Mouse (Mus musculus): ENCODE measurements around the gene Ugdh. TPM values are rescaled to one million over a fixed set of nuclear protein-coding genes. Genes with fewer than 3 reads are reported as not detected.
A peak's percentile ranks its signal among the peaks of the same experiment; 100 is the strongest.

The Ugdh gene
- polyA plus RNA-seq, 1 experiment from 2014 or later = 119 TPM

GRCm38 (mm10) chr5:65422803-65423202 is 12.9 kb downstream of the Ugdh start:
- no peaks in the 10 kb centered on the region for H3K9me3 ChIP-seq (ENCODE audit: control insufficient read depth, low read length)
- peaks cover 93% of the 10 kb centered on the region for H3K36me3 ChIP-seq (ENCODE audit: control insufficient read depth, insufficient read depth, low read length)
- no peak overlapping the region for H3K27ac ChIP-seq (replicated peaks; ENCODE audit: low read depth, low read length)
- no peak overlapping the region for H3K9ac ChIP-seq (ENCODE audit: low read depth, low read length)
- no peak for DNase-seq (ENCODE audit: low spot score)
- no peaks in the 10 kb centered on the region for H3K4me1 ChIP-seq (ENCODE audit: control insufficient read depth, insufficient read depth, low read length)
- no peak overlapping the region for H3K4me2 ChIP-seq (ENCODE audit: low read depth, low read length)
- H3K4me3 ChIP-seq (ENCODE audit: low read depth, low read length) = no peak overlapping the region
- no peak for ATAC-seq (ENCODE audit: low read depth)
- WGBS = 94% methylated on average over 8 of the region's 8 CpGs
- no peaks in the 10 kb centered on the region for H3K27me3 ChIP-seq (replicated peaks; ENCODE audit: control insufficient read depth, insufficient read depth, low read length)

GRCm38 (mm10) chr5:65420822-65421221 is 14.9 kb downstream of the Ugdh start:
- Histone ChIP-seq H3K9me3 (ENCODE audit: control insufficient read depth, low read length) (no peaks in the 10 kb centered on the region), H3K4me1 (ENCODE audit: control insufficient read depth, insufficient read depth, low read length) (peaks cover 4% of the 10 kb centered on the region), H3K36me3 (ENCODE audit: control insufficient read depth, insufficient read depth, low read length) (peaks cover 91% of the 10 kb centered on the region), H3K9ac (ENCODE audit: low read depth, low read length) (no peak overlapping the region), H3K4me2 (ENCODE audit: low read depth, low read length) (no peak overlapping the region), H3K27ac (replicated peaks; ENCODE audit: low read depth, low read length) (no peak overlapping the region), H3K4me3 (ENCODE audit: low read depth, low read length) (no peak overlapping the region), H3K27me3 (replicated peaks; ENCODE audit: control insufficient read depth, insufficient read depth, low read length) (no peaks in the 10 kb centered on the region)
- no peak for ATAC-seq (ENCODE audit: low read depth)
- DNase-seq (ENCODE audit: low spot score) = no peak
- WGBS = 81% methylated on average over 6 of the region's 6 CpGs

GRCm38 (mm10) chr5:65419136-65419535 is 16.6 kb downstream of the Ugdh start:
- H3K36me3 ChIP-seq (ENCODE audit: control insufficient read depth, insufficient read depth, low read length) = peaks cover 86% of the 10 kb centered on the region
- no peaks in the 10 kb centered on the region for H3K27me3 ChIP-seq (replicated peaks; ENCODE audit: control insufficient read depth, insufficient read depth, low read length)
- DNase-seq (ENCODE audit: low spot score) (no peak), ATAC-seq (ENCODE audit: low read depth) (no peak)
- H3K27ac ChIP-seq (replicated peaks; ENCODE audit: low read depth, low read length) = no peak overlapping the region
- peaks cover 7% of the 10 kb centered on the region for H3K4me1 ChIP-seq (ENCODE audit: control insufficient read depth, insufficient read depth, low read length)
- 77% methylated on average over 10 of the region's 10 CpGs for WGBS
- no peak overlapping the region for H3K9ac ChIP-seq (ENCODE audit: low read depth, low read length)
- no peak overlapping the region for H3K4me2 ChIP-seq (ENCODE audit: low read depth, low read length)
- no peak overlapping the region for H3K4me3 ChIP-seq (ENCODE audit: low read depth, low read length)
- H3K9me3 ChIP-seq (ENCODE audit: control insufficient read depth, low read length) = no peaks in the 10 kb centered on the region

- Histone ChIP-seq H3K27ac (replicated peaks; ENCODE audit: low read depth, low read length) (peak overlapping the region; percentile 90), H3K9me3 (ENCODE audit: control insufficient read depth, low read length) (no peaks in the 10 kb centered on the region), H3K27me3 (replicated peaks; ENCODE audit: control insufficient read depth, insufficient read depth, low read length) (no peaks in the 10 kb centered on the region), H3K4me3 (ENCODE audit: low read depth, low read length) (no peak overlapping the region), H3K36me3 (ENCODE audit: control insufficient read depth, insufficient read depth, low read length) (peaks cover 81% of the 10 kb centered on the region), H3K9ac (ENCODE audit: low read depth, low read length) (peak overlapping the region; percentile 61), H3K4me1 (ENCODE audit: control insufficient read depth, insufficient read depth, low read length) (peaks cover 7% of the 10 kb centered on the region), H3K4me2 (ENCODE audit: low read depth, low read length) (peak overlapping the region; percentile 29)
- ATAC-seq (ENCODE audit: low read depth) (peak; percentile 88), DNase-seq (ENCODE audit: low spot score) (peak; percentile 86)
- 17% methylated on average over 26 of the region's 26 CpGs for WGBS
Measured at GRCm38 (mm10) chr5:65415653-65416458, 19.9 kb downstream of the Ugdh start.

- H3K27me3 ChIP-seq (replicated peaks; ENCODE audit: control insufficient read depth, insufficient read depth, low read length) = no peaks in the 10 kb centered on the region
- WGBS = 45% methylated on average over 12 of the region's 12 CpGs
- DNase-seq (ENCODE audit: low spot score) = peak; percentile 21
Measured at GRCm38 (mm10) chr5:65407989-65408388, 27.8 kb downstream of the Ugdh start.

GRCm38 (mm10) chr5:65401251-65401994 is 34.3 kb downstream of the Ugdh start:
- ATAC-seq (ENCODE audit: low read depth) (peak; percentile 67), DNase-seq (ENCODE audit: low spot score) (peak; percentile 65)
- no peaks in the 10 kb centered on the region for H3K27me3 ChIP-seq (replicated peaks; ENCODE audit: control insufficient read depth, insufficient read depth, low read length)
- H3K27ac ChIP-seq (replicated peaks; ENCODE audit: low read depth, low read length) = no peak overlapping the region
- no peaks in the 10 kb centered on the region for H3K4me1 ChIP-seq (ENCODE audit: control insufficient read depth, insufficient read depth, low read length)
- H3K36me3 ChIP-seq (ENCODE audit: control insufficient read depth, insufficient read depth, low read length) = peaks cover 90% of the 10 kb centered on the region
- WGBS = 34% methylated on average over 2 of the region's 2 CpGs
- no peak overlapping the region for H3K4me3 ChIP-seq (ENCODE audit: low read depth, low read length)
- no peak overlapping the region for H3K4me2 ChIP-seq (ENCODE audit: low read depth, low read length)
- no peak overlapping the region for H3K9ac ChIP-seq (ENCODE audit: low read depth, low read length)
- H3K9me3 ChIP-seq (ENCODE audit: control insufficient read depth, low read length) = no peaks in the 10 kb centered on the region

More at GRCm38 (mm10) chr5:65407989-65408388, 27.8 kb downstream of the Ugdh start:
- no peak for ATAC-seq (ENCODE audit: low read depth)
- H3K4me1 ChIP-seq (ENCODE audit: control insufficient read depth, insufficient read depth, low read length) = no peaks in the 10 kb centered on the region
- no peaks in the 10 kb centered on the region for H3K9me3 ChIP-seq (ENCODE audit: control insufficient read depth, low read length)
- H3K36me3 ChIP-seq (ENCODE audit: control insufficient read depth, insufficient read depth, low read length) = peaks cover 86% of the 10 kb centered on the region
- H3K4me3 ChIP-seq (ENCODE audit: low read depth, low read length) = no peak overlapping the region
- no peak overlapping the region for H3K9ac ChIP-seq (ENCODE audit: low read depth, low read length)
- no peak overlapping the region for H3K4me2 ChIP-seq (ENCODE audit: low read depth, low read length)
- H3K27ac ChIP-seq (replicated peaks; ENCODE audit: low read depth, low read length) = no peak overlapping the region

- H3K4me3 ChIP-seq (ENCODE audit: low read depth, low read length) = no peak overlapping the region
- H3K4me2 ChIP-seq (ENCODE audit: low read depth, low read length) = no peak overlapping the region
- H3K27me3 ChIP-seq (replicated peaks; ENCODE audit: control insufficient read depth, insufficient read depth, low read length) = no peaks in the 10 kb centered on the region
- H3K4me1 ChIP-seq (ENCODE audit: control insufficient read depth, insufficient read depth, low read length) = peaks cover 9% of the 10 kb centered on the region
- DNase-seq (ENCODE audit: low spot score) (no peak), ATAC-seq (ENCODE audit: low read depth) (no peak)
- no peak overlapping the region for H3K27ac ChIP-seq (replicated peaks; ENCODE audit: low read depth, low read length)
- H3K9me3 ChIP-seq (ENCODE audit: control insufficient read depth, low read length) = no peaks in the 10 kb centered on the region
- H3K36me3 ChIP-seq (ENCODE audit: control insufficient read depth, insufficient read depth, low read length) = peaks cover 58% of the 10 kb centered on the region
- 88% methylated on average over 7 of the region's 7 CpGs for WGBS
- H3K9ac ChIP-seq (ENCODE audit: low read depth, low read length) = no peak overlapping the region
Measured at GRCm38 (mm10) chr5:65394425-65394824, 41.3 kb downstream of the Ugdh start.

- ATAC-seq (ENCODE audit: low read depth) = peak; percentile 41
- H3K27ac ChIP-seq (replicated peaks; ENCODE audit: low read depth, low read length) = peak overlapping the region; percentile 81
- peaks cover 11% of the 10 kb centered on the region for H3K4me1 ChIP-seq (ENCODE audit: control insufficient read depth, insufficient read depth, low read length)
- WGBS = 2% methylated on average over 12 of the region's 12 CpGs
- peak; percentile 60 for DNase-seq (ENCODE audit: low spot score)
- no peaks in the 10 kb centered on the region for H3K9me3 ChIP-seq (ENCODE audit: control insufficient read depth, low read length)
- peak overlapping the region; percentile 73 for H3K4me2 ChIP-seq (ENCODE audit: low read depth, low read length)
- no peaks in the 10 kb centered on the region for H3K27me3 ChIP-seq (replicated peaks; ENCODE audit: control insufficient read depth, insufficient read depth, low read length)
- H3K9ac ChIP-seq (ENCODE audit: low read depth, low read length) = peak overlapping the region; percentile 75
- H3K4me3 ChIP-seq (ENCODE audit: low read depth, low read length) = peak overlapping the region; percentile 92
- H3K36me3 ChIP-seq (ENCODE audit: control insufficient read depth, insufficient read depth, low read length) = peaks cover 59% of the 10 kb centered on the region
Measured at GRCm38 (mm10) chr5:65391753-65392152, 44.0 kb downstream of the Ugdh start.

Measured in embryonic facial prominence, embryonic 14.5 days (tissue).